Mouse (Mus musculus): ENCODE data around the gene Srpk2. TPM values are rescaled to one million over a fixed set of nuclear protein-coding genes. Genes with fewer than 3 reads are reported as not detected.
"Not testable (repeated sequence)": the region's sequence is repeated elsewhere in the genome, so short reads cannot be mapped to it uniquely, and the experiment has no call there.

The Srpk2 gene
- polyA plus RNA-seq, 1 experiment: 166 TPM

DNA sequence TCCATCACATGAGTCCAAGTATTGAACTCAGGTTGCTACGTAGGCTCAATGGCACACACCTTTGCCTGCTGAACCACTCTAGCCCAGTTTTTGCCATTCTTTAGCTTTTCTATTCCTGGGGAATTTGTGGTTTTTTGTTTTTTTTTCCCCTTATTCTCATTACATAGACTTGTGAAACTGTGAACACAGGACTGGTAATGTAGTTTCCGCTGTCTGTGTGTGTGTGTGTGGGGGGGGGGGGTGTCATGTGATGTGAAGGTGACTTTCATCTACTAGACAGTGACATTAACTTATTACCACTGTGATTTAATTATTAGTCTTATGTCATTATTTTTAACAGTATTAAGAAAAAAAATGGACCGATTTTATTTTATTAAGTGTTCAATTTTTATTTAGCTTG, 220.2 kb downstream of the Srpk2 start:
- 73% methylated on average over 3 of the region's 3 CpGs for WGBS
- Histone ChIP-seq H3K4me3 (ENCODE audit: insufficient read depth, low read depth, low read length) (no peak overlapping the region), H3K4me1 (ENCODE audit: control insufficient read depth, insufficient read depth, low read length) (no peaks in the 10 kb centered on the region), H3K27ac (ENCODE audit: insufficient read depth, low read depth, low read length) (no peak overlapping the region)
- no peak for TF ChIP-seq CTCF (IDR thresholded peaks at IDR 0.05; ENCODE audit: insufficient read depth, low read depth, low read length)
- no peak for TF ChIP-seq POLR2A (IDR thresholded peaks at IDR 0.05; ENCODE audit: insufficient read depth, low read depth, low read length)

DNA sequence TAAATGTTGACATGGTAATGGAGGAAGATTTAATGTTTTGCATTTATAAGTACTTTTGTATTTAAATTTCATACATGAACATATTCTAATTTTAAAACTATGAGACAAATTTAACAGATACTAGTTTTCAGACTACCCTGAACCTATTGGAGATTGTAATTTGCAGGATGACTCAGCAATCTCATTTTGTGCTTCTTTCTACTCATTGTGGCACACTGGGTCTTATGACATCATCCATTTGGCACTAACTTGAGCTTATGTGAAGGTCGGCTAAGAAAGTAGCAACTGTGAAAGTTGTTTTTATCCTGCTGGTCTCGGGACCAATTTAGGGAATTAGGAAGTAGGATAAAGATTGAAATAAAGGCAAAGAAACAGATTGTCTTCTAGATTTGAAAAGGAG, 222.7 kb downstream of the Srpk2 start:
- 1% methylated on average over 2 of the region's 2 CpGs for WGBS
- no peak for TF ChIP-seq POLR2A (IDR thresholded peaks at IDR 0.05; ENCODE audit: insufficient read depth, low read depth, low read length)
- TF ChIP-seq CTCF (IDR thresholded peaks at IDR 0.05; ENCODE audit: insufficient read depth, low read depth, low read length): no peak
- peaks cover 2% of the 10 kb centered on the region; the same call in 1 of the 2 replicates for H3K4me1 ChIP-seq (ENCODE audit: control insufficient read depth, insufficient read depth, low read length)
- H3K4me3 ChIP-seq (ENCODE audit: insufficient read depth, low read depth, low read length): no peak overlapping the region
- no peak overlapping the region for H3K27ac ChIP-seq (ENCODE audit: insufficient read depth, low read depth, low read length)

GRCm38 (mm10) chr5:23453561-23453960, 230.9 kb downstream of the Srpk2 start:
- WGBS: 59% methylated on average over 2 of the region's 2 CpGs
- not testable (repeated sequence) for H3K4me1 ChIP-seq (ENCODE audit: control insufficient read depth, insufficient read depth, low read length); H3K4me3 ChIP-seq (ENCODE audit: insufficient read depth, low read depth, low read length); H3K27ac ChIP-seq (ENCODE audit: insufficient read depth, low read depth, low read length)

Other genes starting within 250 kb of the Srpk2 start
- not detected in 2 replicates for gene Pus7, start 99.1 kb upstream of the Srpk2 start, polyA plus RNA-seq (2012; ENCODE audit: insufficient read depth, insufficient read length, low replicate concordance, missing spikeins)
- gene Rint1, start 103.1 kb upstream of the Srpk2 start, polyA plus RNA-seq (2012; ENCODE audit: insufficient read depth, insufficient read length, low replicate concordance, missing spikeins): not detected in 2 replicates
- not detected in 2 replicates for gene Tomm7, start 159.5 kb upstream of the Srpk2 start, polyA plus RNA-seq (2012; ENCODE audit: insufficient read depth, insufficient read length, low replicate concordance, missing spikeins)

Data from olfactory bulb, adult 2 months (tissue).